Mouse (Mus musculus): ENCODE results near the gene 4930535I16Rik. TPM values are rescaled to one million over a fixed set of nuclear protein-coding genes. Genes with fewer than 3 reads are reported as not detected.
A peak's percentile ranks its signal among the peaks of the same experiment; 100 is the strongest.
"Not testable (repeated sequence)": the region's sequence is repeated elsewhere in the genome, so short reads cannot be mapped to it uniquely, and the experiment has no call there.

The 4930535I16Rik gene
- not detected for total RNA-seq (2021)

DNA sequence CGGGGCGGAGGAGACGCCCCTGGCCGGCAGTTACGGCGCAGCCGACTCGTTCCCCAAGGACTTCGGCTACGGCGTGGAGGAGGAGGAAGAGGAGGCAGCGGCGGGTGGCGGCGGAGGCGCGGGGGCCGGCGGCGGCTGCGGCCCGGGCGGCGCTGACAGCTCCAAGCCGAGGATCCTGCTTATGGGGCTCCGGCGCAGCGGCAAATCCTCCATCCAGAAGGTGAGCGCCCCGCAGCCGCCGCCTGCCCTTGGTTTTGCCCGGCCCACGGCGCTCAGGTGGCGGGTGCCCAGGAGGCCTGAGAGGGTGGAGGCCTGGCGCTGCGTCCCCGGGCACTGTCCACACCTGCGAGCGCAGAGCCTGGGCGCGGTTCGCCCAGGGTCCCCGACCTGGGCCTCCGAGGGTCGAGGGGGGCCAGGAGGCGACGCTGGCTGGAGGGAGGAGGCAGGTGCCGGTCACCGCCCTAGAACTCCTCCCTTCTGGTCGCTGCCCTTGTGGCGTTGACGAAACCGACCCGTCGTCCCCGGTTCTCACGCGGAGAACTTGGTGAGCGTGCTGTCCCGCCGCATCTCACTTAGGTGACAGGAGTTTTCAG is at the start of gene 4930535I16Rik:
4930535I16Rik (minus strand) TSS at position 475 of the 593 bp plus-strand sequence.
- intact Hi-C loops (cut with DNase I): no loop called here
- DNase-seq: no peak

DNA sequence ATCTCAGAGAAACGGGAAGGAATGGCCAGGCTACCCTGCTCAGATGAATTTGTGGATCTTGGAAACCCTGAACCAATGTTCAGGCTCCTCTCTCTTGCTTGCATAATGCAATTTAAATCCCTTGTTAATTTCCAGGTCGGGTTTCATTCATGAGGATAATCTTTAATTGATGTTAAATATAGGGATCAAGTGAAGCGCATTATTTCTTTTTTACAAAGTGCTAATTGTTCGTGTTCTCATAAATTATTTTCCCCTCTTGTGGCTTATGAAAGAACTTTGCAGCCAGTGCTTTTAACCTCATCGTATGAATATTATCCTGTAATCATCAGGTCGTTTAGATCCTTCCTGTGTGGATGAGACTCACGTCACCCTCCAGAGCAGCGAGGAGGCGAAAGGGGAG is 44.9 kb upstream of the 4930535I16Rik start:
- intact Hi-C loops (cut with DNase I): loop anchor here (10.0 kb wide), 1 partner anchor 242 kb away; no protein-coding TSS in a partner anchor

DNA sequence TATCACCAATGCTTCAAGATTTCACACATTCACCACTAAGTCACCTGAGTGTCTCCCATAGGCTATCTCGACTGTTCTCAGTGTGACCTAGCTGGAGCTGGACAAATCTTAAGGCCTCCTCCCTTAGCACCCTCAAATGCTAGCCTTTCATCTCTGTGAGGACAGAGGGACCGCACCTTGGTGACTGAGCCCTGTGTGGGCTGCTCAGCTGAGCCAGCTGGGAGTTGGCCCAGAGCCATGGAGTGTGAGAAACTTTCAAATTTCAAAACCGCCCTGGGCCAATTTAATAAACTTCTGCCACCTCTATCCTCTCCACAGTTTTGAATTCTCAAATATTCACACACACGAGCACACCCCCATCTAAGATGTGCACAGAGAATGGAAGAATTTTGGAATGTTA is 43.1 kb upstream of the 4930535I16Rik start:
- intact Hi-C loops (cut with DNase I): loop anchor here (10.0 kb wide), 1 partner anchor 244 kb away; no protein-coding TSS in a partner anchor
- DNase-seq: no peak

More for the DNA sequence above, 44.9 kb upstream of the 4930535I16Rik start:
- no peak for DNase-seq

DNA sequence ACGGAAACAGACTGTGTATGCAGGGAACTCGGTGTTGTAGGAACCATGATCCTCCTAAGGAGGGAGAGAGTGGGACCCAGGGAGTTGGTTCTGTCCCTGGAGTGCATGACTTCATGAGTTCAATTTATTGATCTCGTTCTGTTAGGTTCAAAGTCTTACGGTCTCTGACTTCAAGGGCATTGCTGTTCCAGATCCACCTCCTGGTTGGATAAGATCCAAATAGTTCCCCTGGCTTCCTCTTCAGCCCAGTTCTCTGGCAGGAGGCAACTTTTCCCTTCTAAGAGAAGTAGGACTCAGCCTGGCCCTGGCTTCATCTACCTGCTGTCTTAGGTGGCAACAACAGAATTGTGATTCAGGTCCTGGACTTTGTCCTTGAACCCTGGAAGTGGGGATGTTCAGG is 40.1 kb upstream of the 4930535I16Rik start:
- no peak for DNase-seq
- intact Hi-C loops (cut with DNase I): loop anchor here (5.0 kb wide), 1 partner anchor 704 kb away; no protein-coding TSS in a partner anchor

DNA sequence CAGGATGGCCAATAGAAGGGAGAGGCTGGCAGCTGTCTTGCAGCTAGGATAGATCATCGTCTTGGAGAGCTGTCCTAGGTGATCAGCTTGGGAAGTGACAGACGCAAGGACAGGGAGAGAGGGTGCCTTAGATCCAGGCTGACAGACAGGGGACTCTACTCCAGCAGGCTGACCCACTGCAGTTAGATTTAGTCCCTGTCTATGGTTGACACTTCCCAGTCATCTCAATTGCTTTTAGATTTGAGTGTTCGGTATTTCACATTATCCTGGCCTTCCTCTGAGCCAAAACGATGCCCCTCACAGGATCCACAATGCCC is 39.6 kb upstream of the 4930535I16Rik start:
- intact Hi-C loops (cut with DNase I): loop anchor here (5.0 kb wide), 1 partner anchor 705 kb away; no protein-coding TSS in a partner anchor

DNA sequence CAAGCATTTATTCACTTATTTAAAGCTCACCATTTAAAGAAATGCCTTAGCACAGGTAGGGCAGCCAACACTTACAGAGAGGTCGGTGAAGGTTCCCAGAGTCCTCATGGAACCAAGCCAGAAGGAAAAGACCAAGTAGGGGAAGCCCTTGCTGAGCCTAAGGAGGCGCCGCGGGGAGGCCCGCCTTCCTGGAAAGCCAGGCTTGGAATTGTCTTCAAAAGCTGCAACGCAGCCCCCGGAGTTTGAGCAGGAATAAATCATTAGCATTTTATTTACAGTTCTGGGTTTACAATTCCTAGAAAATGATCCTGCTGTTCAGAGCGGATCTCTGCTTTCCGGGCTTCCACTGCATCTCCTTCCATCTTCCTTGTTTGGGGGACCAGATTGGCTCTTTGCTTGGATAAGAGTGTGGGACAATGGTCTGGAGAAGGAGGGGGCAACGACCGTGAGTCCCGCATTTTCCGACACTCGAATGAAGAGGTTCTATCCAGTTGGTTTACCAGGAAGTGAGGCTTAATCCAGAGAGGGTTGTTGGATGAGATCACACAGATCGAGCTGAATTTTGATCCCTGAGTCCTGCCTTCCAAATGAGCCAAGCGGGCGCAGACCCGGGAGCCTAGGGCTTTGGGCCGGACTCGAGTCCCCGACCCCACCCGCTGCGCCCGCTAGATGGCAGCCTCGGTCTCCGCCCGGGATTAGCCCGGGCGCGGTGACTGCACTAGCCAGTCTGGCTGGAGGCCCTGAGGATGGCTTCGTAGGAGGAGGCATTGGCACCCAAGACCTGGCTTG is 39.1 kb upstream of the 4930535I16Rik start:
- intact Hi-C loops (cut with DNase I): loop anchor here (5.0 kb wide), 1 partner anchor 705 kb away; no protein-coding TSS in a partner anchor
- peak; percentile 93 for DNase-seq

More for the DNA sequence above, 39.6 kb upstream of the 4930535I16Rik start:
- DNase-seq: no peak

DNA sequence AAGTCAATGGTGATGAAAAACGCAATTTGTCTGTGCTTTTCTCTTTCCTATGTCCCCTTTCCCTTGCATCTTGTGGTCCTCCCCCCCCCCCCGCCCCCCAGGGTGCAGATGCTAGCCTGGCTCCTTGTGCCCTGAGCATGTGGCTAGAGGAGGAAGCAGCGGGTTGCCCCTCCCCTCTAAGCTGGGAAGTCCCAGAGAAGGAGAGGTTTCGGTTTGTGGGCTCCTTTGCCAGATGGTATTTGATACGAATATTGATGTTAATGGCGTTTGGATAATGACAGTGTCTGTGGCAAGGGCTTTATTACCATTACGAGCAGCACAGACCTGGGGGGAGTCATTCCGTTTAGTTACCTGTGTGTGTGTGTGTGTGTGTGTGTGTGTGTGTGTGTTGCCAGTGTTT is 34.2 kb upstream of the 4930535I16Rik start:
- no peak for DNase-seq
- intact Hi-C loops (cut with DNase I): no loop called here

DNA sequence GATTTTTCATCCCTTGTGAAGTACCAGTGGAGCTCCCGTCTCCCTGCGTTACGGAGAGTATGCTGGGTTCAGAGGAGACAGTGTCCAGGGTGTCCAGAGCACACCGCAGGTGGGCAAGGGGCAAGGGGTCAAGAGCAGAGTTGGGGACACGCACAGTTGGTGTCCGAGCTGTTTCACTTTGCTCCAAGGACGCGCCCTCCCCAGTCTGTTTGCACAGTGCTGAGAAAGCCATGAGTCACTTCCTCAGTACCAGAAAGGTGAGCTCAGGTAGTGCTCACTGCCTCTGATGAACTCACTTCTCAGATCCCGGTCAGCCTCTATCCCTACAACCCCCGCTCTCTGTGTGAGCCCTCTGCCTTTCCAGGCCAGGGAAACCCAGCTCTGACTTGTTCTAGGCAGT is 31.8 kb upstream of the 4930535I16Rik start:
- intact Hi-C loops (cut with DNase I): no loop called here

DNA sequence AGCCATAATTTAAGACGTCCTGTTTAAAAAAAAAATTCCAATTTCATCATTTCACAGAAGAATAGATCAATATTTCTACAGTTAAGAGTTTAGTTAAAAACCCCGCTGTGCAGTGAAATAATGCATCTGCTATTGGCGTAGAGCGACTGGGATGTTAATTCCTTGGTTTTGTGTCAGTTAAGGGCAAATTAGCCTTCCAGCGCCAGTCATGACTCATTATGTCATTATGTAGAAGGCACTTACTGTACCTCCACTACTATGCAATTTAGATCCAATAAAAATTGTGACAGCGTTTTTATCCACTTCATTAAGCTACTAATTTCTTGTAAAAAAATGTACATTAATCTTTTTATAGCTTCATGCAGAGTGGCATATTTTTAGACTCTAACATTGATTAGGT is 31.1 kb upstream of the 4930535I16Rik start:
- DNase-seq: no peak
- intact Hi-C loops (cut with DNase I): no loop called here

More for the DNA sequence above, 31.8 kb upstream of the 4930535I16Rik start:
- DNase-seq: no peak

DNA sequence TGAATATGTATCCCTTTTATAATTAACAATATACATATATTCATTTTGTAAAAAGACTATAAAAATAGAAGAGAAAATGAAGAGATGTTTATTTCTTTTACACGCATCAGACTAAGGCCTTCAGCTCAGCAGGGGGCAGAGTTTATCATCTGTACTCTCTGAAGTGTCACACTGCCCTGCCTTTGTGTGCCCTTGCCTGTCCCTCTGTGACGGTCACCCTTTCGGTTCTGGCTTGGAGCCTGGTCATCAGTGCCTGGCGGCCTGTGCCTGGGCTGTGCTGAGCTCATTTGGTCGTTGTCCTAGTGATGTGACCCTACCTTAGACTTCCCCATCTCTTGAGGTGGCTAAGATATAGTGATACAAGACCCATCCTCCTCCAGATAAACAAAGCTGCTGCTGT is 29.3 kb upstream of the 4930535I16Rik start:
- no peak for DNase-seq
- intact Hi-C loops (cut with DNase I): no loop called here

DNA sequence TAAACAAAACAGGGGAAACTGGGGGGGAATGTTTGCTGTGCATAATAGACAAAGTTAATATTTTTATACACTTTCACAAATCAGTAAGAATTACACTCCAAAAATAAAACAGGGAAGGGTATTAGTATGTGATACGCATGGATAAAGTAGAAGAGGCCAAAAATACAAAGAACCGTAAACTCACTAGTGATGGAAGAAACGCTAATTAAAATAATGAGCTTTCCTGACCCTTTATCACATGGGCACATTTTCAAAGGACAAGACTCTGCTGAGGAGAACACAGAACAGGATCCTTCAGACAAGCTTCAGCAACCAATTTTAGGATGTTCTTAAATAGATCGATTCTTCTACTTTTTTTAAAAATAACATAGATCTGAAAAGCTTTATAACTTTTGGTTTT is 28.9 kb upstream of the 4930535I16Rik start:
- no peak for DNase-seq
- intact Hi-C loops (cut with DNase I): no loop called here

DNA sequence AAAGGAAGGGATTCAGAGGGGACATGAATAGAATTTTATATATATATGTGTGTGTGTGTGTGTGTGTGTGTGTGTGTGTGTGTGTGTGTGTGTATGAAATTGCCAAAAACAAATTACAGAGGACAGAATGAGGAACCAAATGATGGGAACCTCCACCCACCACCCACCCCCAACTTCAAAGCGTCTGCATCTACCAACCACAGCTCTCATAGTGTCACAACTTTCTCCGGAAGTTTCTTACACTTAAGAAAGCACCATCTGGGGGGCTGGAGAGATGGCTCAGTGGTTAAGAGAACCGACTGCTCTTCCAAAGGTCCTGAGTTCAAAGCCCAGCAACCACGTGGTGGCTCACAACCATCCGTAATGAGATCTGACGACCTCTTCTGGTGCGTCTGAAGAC is 23.1 kb upstream of the 4930535I16Rik start:
- intact Hi-C loops (cut with DNase I); DNase-seq: not testable (repeated sequence)

DNA sequence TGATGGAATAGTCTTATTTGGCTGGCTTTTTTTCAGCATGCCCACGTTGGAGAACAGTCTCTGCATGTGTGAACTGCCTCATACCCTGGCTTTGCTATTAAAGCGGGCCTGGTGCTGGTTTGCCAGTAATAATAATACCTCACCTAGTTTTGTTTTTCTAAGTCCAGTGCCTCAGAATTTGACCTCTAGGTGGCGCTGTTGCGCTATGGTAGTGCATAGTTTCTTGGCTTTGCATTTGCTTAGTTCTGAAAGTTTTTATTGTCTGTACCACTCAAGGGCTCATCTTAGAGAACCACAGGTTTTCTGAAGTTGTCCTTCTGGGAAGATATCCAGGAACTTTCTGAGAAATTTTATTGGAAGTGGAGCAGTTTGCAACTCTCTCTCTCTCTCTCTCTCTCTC is 22.0 kb upstream of the 4930535I16Rik start:
- intact Hi-C loops (cut with DNase I): loop anchor here (5.0 kb wide), 1 partner anchor 737 kb away; no protein-coding TSS in a partner anchor

DNA sequence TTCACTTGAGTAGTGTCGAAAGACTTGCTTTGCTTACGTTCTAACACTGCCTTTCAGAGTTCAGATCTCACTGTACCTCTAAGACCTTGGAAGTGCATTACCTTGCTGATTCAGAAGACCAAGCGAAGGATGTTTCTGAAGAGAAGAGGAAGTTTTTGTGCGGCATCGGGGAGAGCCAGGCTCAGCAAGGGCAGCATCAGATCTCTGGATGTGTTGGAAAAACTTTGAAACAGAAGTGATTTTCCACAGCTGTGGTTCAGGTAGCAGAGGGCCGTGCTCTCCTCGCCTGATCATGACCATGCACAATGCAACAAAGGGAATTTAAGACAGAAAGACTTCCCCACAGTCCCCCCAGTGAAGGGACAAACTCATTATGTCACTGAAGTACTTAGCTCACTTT is 18.2 kb upstream of the 4930535I16Rik start:
- intact Hi-C loops (cut with DNase I): loop anchor here (5.0 kb wide), 1 partner anchor 741 kb away; no protein-coding TSS in a partner anchor
- DNase-seq: no peak

More for the DNA sequence above, 22.0 kb upstream of the 4930535I16Rik start:
- peak; percentile 75 for DNase-seq

DNA sequence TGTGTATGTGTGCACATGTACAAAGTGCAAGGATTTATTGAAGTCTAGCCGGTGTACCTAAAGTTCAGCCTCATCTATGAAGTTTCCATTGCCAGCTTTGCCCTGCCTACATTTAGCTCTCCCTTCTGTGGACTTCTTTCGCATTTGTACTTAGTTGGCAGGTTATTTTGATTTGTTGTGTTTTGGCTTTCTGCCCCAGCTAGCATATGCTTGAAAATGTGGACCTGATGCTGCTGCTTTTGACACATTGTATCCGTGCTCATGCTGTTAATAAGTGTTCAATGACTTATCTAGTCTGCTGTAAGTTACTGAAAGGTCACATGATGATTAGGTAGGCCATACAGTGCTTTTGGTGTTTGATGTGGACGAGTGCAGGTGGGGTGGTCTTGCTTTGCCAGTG is 16.5 kb upstream of the 4930535I16Rik start:
- no peak for DNase-seq
- intact Hi-C loops (cut with DNase I): no loop called here

DNA sequence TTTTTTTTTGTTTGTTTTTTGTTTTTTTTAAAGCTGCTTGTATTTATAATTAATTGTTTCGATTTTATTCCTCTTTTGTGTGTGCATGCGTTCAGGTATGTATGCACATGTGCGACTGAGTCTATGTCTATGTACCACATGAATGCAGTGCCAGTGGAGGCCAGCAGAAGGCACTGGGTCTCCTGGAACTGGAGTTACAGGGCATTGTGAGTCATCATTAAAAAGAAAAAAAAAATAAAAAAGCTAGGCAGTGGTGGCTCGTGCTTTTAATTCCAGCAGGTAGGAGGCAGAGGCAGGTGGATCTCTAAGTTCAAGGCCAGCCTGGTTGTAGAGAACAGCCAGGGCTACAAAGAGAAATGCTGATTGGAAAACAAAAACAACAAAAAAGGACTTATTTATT is 12.2 kb upstream of the 4930535I16Rik start:
- intact Hi-C loops (cut with DNase I): no loop called here
- no peak for DNase-seq

DNA sequence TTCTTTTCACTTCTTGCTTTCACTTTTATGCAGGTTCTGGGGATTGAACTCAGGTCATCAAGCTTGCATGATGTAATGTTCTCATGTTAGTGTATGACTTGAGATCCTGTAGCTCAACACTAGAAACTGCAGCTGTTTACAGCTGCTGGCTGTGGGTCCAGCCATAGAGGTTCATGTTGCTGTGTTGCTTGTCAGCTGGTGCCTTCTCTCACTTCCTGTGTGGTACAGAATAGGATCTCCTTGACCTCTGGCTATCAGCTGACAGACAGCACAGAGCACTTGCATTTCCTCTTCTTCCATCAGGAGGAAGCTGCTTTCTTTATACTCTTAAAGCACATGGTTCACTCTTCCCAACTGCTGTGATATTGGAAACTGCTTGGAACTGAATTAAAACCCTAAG is 10.1 kb upstream of the 4930535I16Rik start:
- intact Hi-C loops (cut with DNase I): no loop called here
- DNase-seq: no peak

DNA sequence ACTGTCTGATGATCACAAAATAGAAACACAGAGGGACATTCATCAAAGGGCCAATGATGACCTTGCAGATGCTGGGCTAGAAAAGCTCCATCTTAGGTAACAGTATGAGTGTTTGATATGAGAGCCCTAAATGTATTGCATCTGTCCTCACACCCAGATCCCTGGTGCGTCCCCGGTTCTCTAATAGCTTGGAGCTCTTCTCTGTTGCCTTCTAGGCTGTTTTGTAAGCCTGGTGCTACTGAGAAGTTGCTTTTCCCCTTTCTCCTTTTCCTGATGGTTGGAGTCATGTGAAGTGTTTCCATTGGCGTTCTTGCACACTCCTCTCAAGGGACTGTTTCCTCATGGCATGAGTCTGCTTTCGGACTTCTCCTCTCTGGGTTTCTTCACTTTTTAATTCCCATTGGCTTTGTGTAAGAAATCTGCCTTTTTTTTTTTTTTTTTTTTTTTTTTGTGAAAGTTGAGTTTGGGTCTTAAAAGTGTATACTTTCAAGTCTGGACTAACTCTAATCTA is 3.3 kb upstream of the 4930535I16Rik start:
- intact Hi-C loops (cut with DNase I): no loop called here
- DNase-seq: no peak

DNA sequence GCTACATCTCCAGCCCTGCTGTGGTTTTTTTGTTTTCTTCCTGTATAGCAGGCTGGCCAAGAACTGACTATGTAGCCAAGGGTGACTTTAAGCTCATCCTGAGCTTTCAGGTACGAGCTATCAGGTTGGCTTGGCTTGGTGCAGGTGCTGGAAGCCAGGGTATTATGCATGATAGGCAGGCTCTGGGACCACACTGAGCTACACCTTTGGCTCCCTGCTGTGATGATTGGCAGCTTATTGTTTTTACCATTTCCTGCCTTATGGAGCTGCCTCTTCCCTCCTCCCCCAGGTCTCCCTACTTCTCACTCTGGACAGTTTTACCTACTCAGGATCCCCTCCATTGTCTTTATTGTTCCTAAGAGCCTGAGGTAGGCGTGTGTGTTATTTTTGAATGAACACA is 1.0 kb upstream of the 4930535I16Rik start:
- intact Hi-C loops (cut with DNase I): no loop called here
- no peak for DNase-seq

DNA sequence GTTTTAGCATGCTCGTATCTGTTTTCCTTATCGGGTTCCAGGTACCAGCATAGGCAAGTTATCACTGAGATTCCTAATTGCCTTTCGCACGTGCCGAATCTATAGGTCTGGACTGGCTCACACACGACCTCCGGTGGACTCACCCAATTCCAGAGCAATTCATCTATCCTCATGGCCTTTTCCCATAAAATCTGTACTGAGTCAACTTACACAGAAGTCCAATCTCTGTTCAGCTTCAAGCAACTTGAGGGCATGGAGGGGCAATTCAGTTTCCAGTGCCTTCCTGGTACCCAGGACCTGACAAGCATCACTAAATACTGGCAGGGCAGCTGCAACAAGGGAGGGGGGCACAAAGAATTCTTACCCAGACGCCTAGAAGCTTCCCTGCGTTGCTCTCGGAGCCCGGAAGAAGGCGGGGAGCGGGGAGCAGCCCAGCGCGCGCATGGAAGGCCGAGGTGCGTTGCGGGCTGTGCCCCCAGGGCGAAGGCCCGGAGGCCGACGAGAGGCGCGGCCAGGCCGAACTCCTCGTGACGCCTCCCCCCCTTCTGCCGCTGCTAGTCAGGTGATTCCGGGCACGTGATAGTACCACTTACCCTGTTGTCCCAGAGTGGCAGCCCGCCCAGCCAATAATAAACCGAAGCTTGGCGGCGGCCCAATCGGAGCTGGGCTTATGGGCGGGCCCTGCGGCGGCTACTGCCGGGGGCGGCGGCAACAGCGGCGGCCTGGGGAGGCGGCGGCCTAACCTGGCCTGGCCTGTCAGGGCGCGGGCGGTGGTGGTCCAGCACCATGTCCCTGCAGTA is 874 bp downstream of the 4930535I16Rik start, which contains the start of gene Rragc:
Rragc (plus strand) TSS at position 699 of the 800 bp plus-strand sequence.
- peak; percentile 100 for DNase-seq
- intact Hi-C loops (cut with DNase I): no loop called here

DNA sequence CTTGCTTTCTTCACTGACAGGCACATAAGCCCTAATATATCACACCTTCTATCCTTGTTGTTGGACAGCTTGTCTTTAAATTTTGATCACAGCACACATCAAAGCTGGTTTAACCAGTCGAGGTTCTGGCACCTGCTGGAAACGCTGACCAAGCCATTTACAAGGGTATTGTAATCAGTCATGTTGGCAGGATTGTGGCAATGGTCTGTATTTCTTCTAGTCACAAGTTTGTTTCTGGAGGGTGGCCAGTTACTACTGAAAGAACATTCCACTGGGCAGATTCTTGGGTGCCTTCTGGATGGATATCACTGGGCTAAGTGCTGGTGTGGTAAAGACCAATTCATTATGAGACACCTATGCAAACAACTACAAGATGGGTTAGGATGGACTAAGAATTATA is 5.4 kb downstream of the 4930535I16Rik start:
- DNase-seq: no peak
- intact Hi-C loops (cut with DNase I): no loop called here

All from left cerebral cortex, postnatal 4 days (tissue).